Mouse (Mus musculus) stomach, postnatal 0 days (tissue): ENCODE data around the gene Mettl11b.

Source experiments
- CTCF ChIP-seq: IDR thresholded peaks from 2 replicates; pipeline ENCODE4 v1.5.1; 2016; ENCODE audit warnings: antibody characterized with exemption, low read depth, mild to moderate bottlenecking, moderate library complexity
- EP300 ChIP-seq: optimal IDR thresholded peaks from 2 replicates; pipeline ENCODE3; 2016; ENCODE audit warnings: antibody characterized with exemption

DNA sequence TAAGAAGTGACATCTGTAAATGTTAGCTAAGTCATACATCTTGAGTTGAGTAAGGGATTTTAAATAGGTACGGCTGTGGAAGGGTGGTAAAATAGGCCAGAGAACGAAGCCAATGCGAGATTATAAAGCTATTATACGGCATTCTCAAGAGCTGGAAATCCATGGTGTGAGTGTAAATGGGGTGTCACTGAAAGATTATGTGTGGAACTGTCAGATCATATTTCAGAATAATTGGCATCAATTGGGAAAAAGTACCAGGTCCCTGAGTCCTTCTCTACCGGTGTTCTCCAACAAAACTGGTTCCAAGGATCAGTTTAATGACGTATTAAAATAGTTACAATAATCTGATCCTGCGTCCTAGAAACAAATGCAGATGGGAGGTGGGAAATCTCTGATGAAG is 24.5 kb downstream of the Mettl11b start:
- no peak for TF ChIP-seq CTCF
- no peak for TF ChIP-seq EP300
